Mouse (Mus musculus): ENCODE measurements around the gene Vsig4. TPM values are rescaled to one million over a fixed set of nuclear protein-coding genes. Genes with fewer than 3 reads are reported as not detected.
"Not testable (repeated sequence)": the region's sequence is repeated elsewhere in the genome, so short reads cannot be mapped to it uniquely, and the experiment has no call there.

Vsig4 gene
- polyA plus RNA-seq (2016; fragmentation: Nextera tagmentation; extraction: Ambion mirVana): not detected in 2 replicates

GRCm38 (mm10) chrX:96293338-96293737 is at the start of gene Vsig4:
TSS of gene Vsig4 (minus strand) at chrX:96293438.
- ATAC-seq: no peak
- WGBS (ENCODE audit: insufficient replicate concordance): 82% methylated on average over 3 of the region's 3 CpGs

GRCm38 (mm10) chrX:96339108-96339507 is 45.9 kb upstream of the Vsig4 start:
- Histone ChIP-seq H3K36me3 (no peaks in the 10 kb centered on the region), H3K9me3 (replicated peaks) (no peaks in the 10 kb centered on the region), H3K27ac (no peak overlapping the region), H3K27me3 (replicated peaks) (no peaks in the 10 kb centered on the region), H3K4me3 (no peak overlapping the region), H3K9ac (no peak overlapping the region), H3K4me2 (no peak overlapping the region), H3K4me1 (no peaks in the 10 kb centered on the region)
- WGBS (ENCODE audit: insufficient replicate concordance): 47% methylated on average over 2 of the region's 2 CpGs
- ATAC-seq: no peak

More at GRCm38 (mm10) chrX:96293338-96293737, at the start of gene Vsig4:
- Histone ChIP-seq H3K4me2 (no peak within 1 kb of the TSS), H3K4me1 (no peaks in the 10 kb centered on the region), H3K27ac (no peak within 1 kb of the TSS), H3K9me3 (replicated peaks) (no peaks in the 10 kb centered on the region), H3K27me3 (replicated peaks) (no peaks in the 10 kb centered on the region), H3K9ac (no peak within 1 kb of the TSS), H3K4me3 (no peak within 1 kb of the TSS), H3K36me3 (no peaks in the 10 kb centered on the region)

- no peak for ATAC-seq
- no peak overlapping the region for H3K4me2 ChIP-seq
- no peak overlapping the region for H3K27ac ChIP-seq
- H3K4me3 ChIP-seq: no peak overlapping the region
- no peaks in the 10 kb centered on the region for H3K4me1 ChIP-seq
- no peaks in the 10 kb centered on the region for H3K36me3 ChIP-seq
- 33% methylated on average over 4 of the region's 4 CpGs for WGBS (ENCODE audit: insufficient replicate concordance)
- H3K9ac ChIP-seq: no peak overlapping the region
- H3K27me3 ChIP-seq (replicated peaks): no peaks in the 10 kb centered on the region
- H3K9me3 ChIP-seq (replicated peaks): no peaks in the 10 kb centered on the region
Measured at GRCm38 (mm10) chrX:96329764-96330163, 36.5 kb upstream of the Vsig4 start.

- H3K4me2 ChIP-seq: no peak overlapping the region
- no peak overlapping the region for H3K27ac ChIP-seq
- H3K4me1 ChIP-seq: no peaks in the 10 kb centered on the region
- no peaks in the 10 kb centered on the region for H3K27me3 ChIP-seq (replicated peaks)
- no peaks in the 10 kb centered on the region for H3K36me3 ChIP-seq
- no peak overlapping the region for H3K4me3 ChIP-seq
- H3K9me3 ChIP-seq (replicated peaks): no peaks in the 10 kb centered on the region
- no peak for ATAC-seq
- H3K9ac ChIP-seq: no peak overlapping the region
Measured at GRCm38 (mm10) chrX:96256509-96256908, 36.7 kb downstream of the Vsig4 start.

GRCm38 (mm10) chrX:96239644-96240043 is 53.6 kb downstream of the Vsig4 start:
- Histone ChIP-seq H3K9ac (no peak overlapping the region), H3K4me3 (no peak overlapping the region), H3K9me3 (replicated peaks) (no peaks in the 10 kb centered on the region), H3K36me3 (no peaks in the 10 kb centered on the region), H3K4me1 (no peaks in the 10 kb centered on the region), H3K27me3 (replicated peaks) (no peaks in the 10 kb centered on the region), H3K27ac (no peak overlapping the region), H3K4me2 (no peak overlapping the region)
- ATAC-seq: no peak
- WGBS (ENCODE audit: insufficient replicate concordance): 14% methylated on average over 2 of the region's 2 CpGs

- Histone ChIP-seq H3K4me1 (no peaks in the 10 kb centered on the region), H3K36me3 (no peaks in the 10 kb centered on the region), H3K27ac (no peak overlapping the region), H3K4me2 (no peak overlapping the region), H3K9ac (no peak overlapping the region), H3K9me3 (replicated peaks) (no peaks in the 10 kb centered on the region), H3K4me3 (no peak overlapping the region), H3K27me3 (replicated peaks) (no peaks in the 10 kb centered on the region)
- ATAC-seq: no peak
- WGBS (ENCODE audit: insufficient replicate concordance): 27% methylated on average over 1 of the region's 1 CpGs
Measured at GRCm38 (mm10) chrX:96239037-96239436, 54.2 kb downstream of the Vsig4 start.

GRCm38 (mm10) chrX:96235775-96236174 is 57.5 kb downstream of the Vsig4 start:
- no peak overlapping the region for H3K4me2 ChIP-seq
- no peak for ATAC-seq
- 48% methylated on average over 1 of the region's 1 CpGs for WGBS (ENCODE audit: insufficient replicate concordance)

GRCm38 (mm10) chrX:96227030-96227429 is 66.2 kb downstream of the Vsig4 start:
- Histone ChIP-seq H3K4me3 (no peak overlapping the region), H3K4me2 (no peak overlapping the region), H3K36me3 (no peaks in the 10 kb centered on the region), H3K27me3 (replicated peaks) (no peaks in the 10 kb centered on the region), H3K4me1 (no peaks in the 10 kb centered on the region), H3K9me3 (replicated peaks) (no peaks in the 10 kb centered on the region), H3K27ac (no peak overlapping the region), H3K9ac (no peak overlapping the region)
- ATAC-seq: no peak

More at GRCm38 (mm10) chrX:96235775-96236174, 57.5 kb downstream of the Vsig4 start:
- H3K4me1 ChIP-seq: no peaks in the 10 kb centered on the region
- H3K27ac ChIP-seq: no peak overlapping the region
- H3K9me3 ChIP-seq (replicated peaks): no peaks in the 10 kb centered on the region
- H3K4me3 ChIP-seq: no peak overlapping the region
- H3K36me3 ChIP-seq: no peaks in the 10 kb centered on the region
- H3K27me3 ChIP-seq (replicated peaks): no peaks in the 10 kb centered on the region
- no peak overlapping the region for H3K9ac ChIP-seq

GRCm38 (mm10) chrX:96225474-96225873 is 67.8 kb downstream of the Vsig4 start:
- no peaks in the 10 kb centered on the region for H3K36me3 ChIP-seq
- no peak overlapping the region for H3K9ac ChIP-seq
- H3K4me3 ChIP-seq: no peak overlapping the region
- no peak overlapping the region for H3K4me2 ChIP-seq
- no peaks in the 10 kb centered on the region for H3K27me3 ChIP-seq (replicated peaks)
- H3K4me1 ChIP-seq: no peaks in the 10 kb centered on the region
- no peak for ATAC-seq
- H3K9me3 ChIP-seq (replicated peaks): no peaks in the 10 kb centered on the region
- H3K27ac ChIP-seq: no peak overlapping the region

GRCm38 (mm10) chrX:96224210-96224609 is 69.0 kb downstream of the Vsig4 start:
- 55% methylated on average over 6 of the region's 6 CpGs for WGBS (ENCODE audit: insufficient replicate concordance)

GRCm38 (mm10) chrX:96218088-96218487 is 75.2 kb downstream of the Vsig4 start:
- Histone ChIP-seq H3K9ac (no peak overlapping the region), H3K36me3 (no peaks in the 10 kb centered on the region), H3K4me1 (no peaks in the 10 kb centered on the region), H3K9me3 (replicated peaks) (no peaks in the 10 kb centered on the region), H3K4me2 (no peak overlapping the region), H3K27me3 (replicated peaks) (no peaks in the 10 kb centered on the region), H3K4me3 (no peak overlapping the region), H3K27ac (no peak overlapping the region)
- ATAC-seq: no peak
- 25% methylated on average over 1 of the region's 1 CpGs for WGBS (ENCODE audit: insufficient replicate concordance)

More at GRCm38 (mm10) chrX:96224210-96224609, 69.0 kb downstream of the Vsig4 start:
- Histone ChIP-seq H3K4me3 (no peak overlapping the region), H3K36me3 (no peaks in the 10 kb centered on the region), H3K27me3 (replicated peaks) (no peaks in the 10 kb centered on the region), H3K27ac (no peak overlapping the region), H3K4me1 (no peaks in the 10 kb centered on the region), H3K9me3 (replicated peaks) (no peaks in the 10 kb centered on the region), H3K4me2 (no peak overlapping the region), H3K9ac (no peak overlapping the region)
- ATAC-seq: no peak

- no peak overlapping the region for H3K9ac ChIP-seq
- H3K4me3 ChIP-seq: no peak overlapping the region
- 33% methylated on average over 1 of the region's 1 CpGs for whole genome bisulfite sequencing (ENCODE audit: insufficient replicate concordance)
- H3K27me3 ChIP-seq (replicated peaks): no peaks in the 10 kb centered on the region
- H3K36me3 ChIP-seq: no peaks in the 10 kb centered on the region
- no peaks in the 10 kb centered on the region for H3K4me1 ChIP-seq
- H3K27ac ChIP-seq: no peak overlapping the region
- H3K9me3 ChIP-seq (replicated peaks): no peaks in the 10 kb centered on the region
- no peak for ATAC-seq
- H3K4me2 ChIP-seq: no peak overlapping the region
Measured at GRCm38 (mm10) chrX:96206872-96207271, 86.4 kb downstream of the Vsig4 start.

- H3K9me3 ChIP-seq (replicated peaks); ATAC-seq; H3K9ac ChIP-seq; H3K4me3 ChIP-seq; H3K27ac ChIP-seq; H3K27me3 ChIP-seq (replicated peaks); H3K36me3 ChIP-seq; H3K4me1 ChIP-seq; H3K4me2 ChIP-seq: not testable (repeated sequence)
- 73% methylated on average over 3 of the region's 3 CpGs for WGBS (ENCODE audit: insufficient replicate concordance)
Measured at GRCm38 (mm10) chrX:96205143-96205542, 88.1 kb downstream of the Vsig4 start.

Measured in liver, embryonic 12.5 days (tissue).